Comparison of ENCODE assay signal across 15 mouse cellular contexts in the genomic region with DNA sequence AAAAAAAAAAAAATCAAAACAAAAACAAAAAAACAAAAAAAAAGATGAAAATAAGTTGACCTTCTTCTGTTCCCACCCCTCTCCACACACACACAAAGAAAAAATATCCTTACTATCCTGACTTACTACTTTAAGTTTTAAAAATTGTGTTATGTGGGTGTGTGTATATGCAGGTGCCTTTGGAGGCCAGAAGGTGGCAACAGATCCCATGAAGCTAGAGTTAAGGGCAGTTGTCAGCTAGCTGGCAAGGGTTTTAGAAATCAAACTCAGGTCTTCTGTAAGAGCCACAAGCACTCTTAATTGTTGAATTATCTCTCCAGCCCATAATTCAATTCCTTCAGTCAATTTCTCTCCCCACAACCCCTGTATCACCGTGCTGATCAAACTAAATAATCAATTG. TPM values are rescaled to one million over a fixed set of nuclear protein-coding genes. Genes with fewer than 3 reads are reported as not detected.
DNase-seq lines count a peak whose midpoint lies in the region; ATAC-seq and TF ChIP-seq lines count a peak whose summit lies in the region.
"Had no signal": no experiment of that assay in that cellular context is flagged by ENCODE, and none has a peak within 500 bp of the region (broad histone marks: within the 10 kb centered on the region; RNA-seq: fewer than 3 reads in every experiment).

No protein-coding gene starts in this region.

- WGBS in liver, adult 2 months, result 16% methylated on average over 1 of the region's 1 CpGs
- WGBS in liver, embryonic 12.5 days (ENCODE audit: insufficient replicate concordance), result 63% methylated on average over 1 of the region's 1 CpGs

- TF ChIP-seq POLR2A in liver, adult 2 months (IDR thresholded peaks at IDR 0.05; ENCODE audit: extremely low read depth, insufficient read depth, low read length), result no peak

- H3K4me3 ChIP-seq in liver, adult 2 months (ENCODE audit: insufficient read depth, low read depth, low read length), result no peak overlapping the region
- no peak overlapping the region for H3K4me3 ChIP-seq in liver, embryonic 12.5 days
- H3K4me3 ChIP-seq: heart, embryonic 12.5 days; hindbrain, embryonic 15.5 days; midbrain, embryonic 12.5 days had no signal

- H3K9me3 ChIP-seq in liver, embryonic 12.5 days (replicated peaks), result no peaks in the 10 kb centered on the region
- H3K9me3 ChIP-seq: heart, embryonic 12.5 days; hindbrain, embryonic 15.5 days; midbrain, embryonic 12.5 days had no signal

- no peaks in the 10 kb centered on the region for H3K79me2 ChIP-seq in liver, adult 2 months (ENCODE audit: control insufficient read depth, insufficient read depth, low read length)

- TF ChIP-seq CTCF in liver, adult 2 months (IDR thresholded peaks at IDR 0.05; ENCODE audit: low read depth, low read length), result peak; percentile 43

- no peak overlapping the region for H3K9ac ChIP-seq in liver, adult 2 months (ENCODE audit: low read depth, low read length)
- H3K9ac ChIP-seq in liver, embryonic 12.5 days, result no peak overlapping the region
- H3K9ac ChIP-seq: heart, embryonic 12.5 days; hindbrain, embryonic 15.5 days; midbrain, embryonic 12.5 days had no signal

- H3K27me3 ChIP-seq in liver, adult 2 months (ENCODE audit: control insufficient read depth, insufficient read depth, low read length), result no peaks in the 10 kb centered on the region
- no peaks in the 10 kb centered on the region for H3K27me3 ChIP-seq in liver, embryonic 12.5 days (replicated peaks)
- H3K27me3 ChIP-seq: heart, embryonic 12.5 days; hindbrain, embryonic 15.5 days; midbrain, embryonic 12.5 days had no signal

- peak; percentile 21 for DNase-seq in CD4-positive, CD25-positive, alpha-beta regulatory T cell, adult 2 months (ENCODE audit: low read depth, low spot score)
- DNase-seq in liver, adult 2 months (ENCODE audit: extremely low read depth, low read depth, low spot score), result peak; percentile 71
- peak; percentile 36 for DNase-seq in MEL-GATA-1-ER (ENCODE audit: extremely low read depth, low read depth)
- DNase-seq in cerebellum, adult 11 months, result no peak
- no peak for DNase-seq in left cerebral cortex, postnatal 25 days (ENCODE audit: low spot score in 2 of 2)
- DNase-seq: cerebellum, postnatal 36 days; spleen, adult 18-20 months; thymus, adult 18-20 months had no signal

- no peak overlapping the region for H3K27ac ChIP-seq in liver, adult 2 months (replicated peaks; ENCODE audit: insufficient read depth, low read depth, low read length)
- H3K27ac ChIP-seq in liver, embryonic 12.5 days, result no peak overlapping the region
- H3K27ac ChIP-seq: hindbrain, embryonic 15.5 days; midbrain, embryonic 12.5 days had no signal

- intact Hi-C loops in left cerebral cortex, postnatal 25 days (cut with DNase I), result no loop called here

- no peak overlapping the region for H3K4me2 ChIP-seq in liver, embryonic 12.5 days
- H3K4me2 ChIP-seq: heart, embryonic 12.5 days; hindbrain, embryonic 15.5 days; midbrain, embryonic 12.5 days had no signal

- H3K36me3 ChIP-seq in liver, adult 2 months (ENCODE audit: control insufficient read depth, insufficient read depth, low read length), result no peaks in the 10 kb centered on the region
- no peaks in the 10 kb centered on the region for H3K36me3 ChIP-seq in liver, embryonic 12.5 days
- H3K36me3 ChIP-seq: heart, embryonic 12.5 days; hindbrain, embryonic 15.5 days; midbrain, embryonic 12.5 days had no signal

- H3K4me1 ChIP-seq in liver, adult 2 months (ENCODE audit: control insufficient read depth, insufficient read depth, low read length), result no peaks in the 10 kb centered on the region
- H3K4me1 ChIP-seq in liver, embryonic 12.5 days, result no peaks in the 10 kb centered on the region
- H3K4me1 ChIP-seq: heart, embryonic 12.5 days; midbrain, embryonic 12.5 days had no signal

- no peak for ATAC-seq in CD4-positive, CD25-positive, alpha-beta regulatory T cell, adult 4 months
- no peak for ATAC-seq in liver, embryonic 12.5 days
- ATAC-seq in erythroblast, adult 5-6 weeks (replicated peaks; ENCODE audit: low FRiP score, poor library complexity, severe bottlenecking), result peak; percentile 69

RNA-seq across cellular contexts. Expression of gene Tmem163, which starts 22.8 kb away (rescaled TPM):
- under 1 TPM in 1 of 2 experiments, not detected in 1; 0.12 TPM for polyA plus RNA-seq in CD4-positive, CD25-positive, alpha-beta regulatory T cell, adult 4 months (2017; shearing (Covaris generic))
- total RNA-seq in liver, adult 2 months (2014; rRNA removed), result 0.09 and 0.20 TPM in 2 replicates
- polyA plus RNA-seq in liver, adult 2 months (2012; rRNA removed), result 0.17 and 0.35 TPM in 2 replicates
- polyA plus RNA-seq in liver, embryonic 12.5 days (2016; fragmentation: Nextera tagmentation; extraction: Ambion mirVana), result 0.79 and 1.3 TPM in 2 replicates
- not detected in 2 replicates for total RNA-seq in erythroblast, adult 5-6 weeks (2015; ENCODE audit: low replicate concordance)
- total RNA-seq in erythroblast, adult 5-6 weeks (2017; ENCODE audit: low replicate concordance), result not detected in 2 replicates
- 10 to 100 TPM; 25.7 to 25.9 TPM for total RNA-seq in left cerebral cortex, postnatal 25 days (2021)

RNA-seq across cellular contexts. Expression of gene Acmsd, which starts 27.0 kb away (rescaled TPM):
- polyA plus RNA-seq in CD4-positive, CD25-positive, alpha-beta regulatory T cell, adult 4 months (2017; shearing (Covaris generic)), result under 1 TPM in 1 of 2 experiments, not detected in 1; 0.34 TPM
- total RNA-seq in liver, adult 2 months (2014; rRNA removed), result 19.6 and 48.2 TPM in 2 replicates
- polyA plus RNA-seq in liver, adult 2 months (2012; rRNA removed), result 5.6 and 6.9 TPM in 2 replicates
- 8.4 and 8.5 TPM in 2 replicates for polyA plus RNA-seq in liver, embryonic 12.5 days (2016; fragmentation: Nextera tagmentation; extraction: Ambion mirVana)
- 21.1 and 26.1 TPM in 2 replicates for total RNA-seq in erythroblast, adult 5-6 weeks (2015; ENCODE audit: low replicate concordance)
- total RNA-seq in erythroblast, adult 5-6 weeks (2017; ENCODE audit: low replicate concordance), result 24.0 and 25.3 TPM in 2 replicates
- not detected for total RNA-seq in left cerebral cortex, postnatal 25 days (2021)
- total RNA-seq: left cerebral cortex, adult 18-20 months had no signal

Comparison
In these comparisons a context has a peak if more than half of its experiments do, and no peak if none do; other contexts are left out.
1. DNase-seq: peak in CD4-positive, CD25-positive, alpha-beta regulatory T cell, adult 2 months (single experiment), liver, adult 2 months (single experiment) and MEL-GATA-1-ER (single experiment); none in cerebellum, adult 11 months (single experiment) and left cerebral cortex, postnatal 25 days (0 of 2).
2. RNA of gene Tmem163, which starts 22.8 kb away (total RNA-seq): 25.7 to 25.9 TPM in left cerebral cortex, postnatal 25 days; 0.09 to 0.20 TPM in liver, adult 2 months and not detected in erythroblast, adult 5-6 weeks; every median in the first group is over 10 times any median in the second.
3. RNA of gene Acmsd, which starts 27.0 kb away (total RNA-seq): 21.1 to 26.1 TPM in erythroblast, adult 5-6 weeks and 19.6 to 48.2 TPM in liver, adult 2 months; not detected in left cerebral cortex, postnatal 25 days; every median in the first group is over 10 times any median in the second.